Mouse (Mus musculus) lung, postnatal 0 days (tissue): Measurements from ENCODE around the gene Napepld.

Experiments used
- CTCF ChIP-seq: IDR thresholded peaks from 2 replicates; pipeline ENCODE4 v1.5.1; 2016; ENCODE audit warnings: antibody characterized with exemption, mild to moderate bottlenecking
- EP300 ChIP-seq: IDR thresholded peaks from 2 replicates; pipeline ENCODE4 v1.6.1; 2016; ENCODE audit warnings: antibody characterized with exemption, mild to moderate bottlenecking, control low read depth

- TF ChIP-seq CTCF (peak; percentile 94), EP300 (no peak; the same call in 1 of the 2 replicates)
Observed at GRCm38 (mm10) chr5:21736956-21737585, 35.9 kb upstream of the Napepld start, which contains the start of gene Pmpcb.
